ENCODE assay signal across 15 mouse cellular contexts in the genomic region with DNA sequence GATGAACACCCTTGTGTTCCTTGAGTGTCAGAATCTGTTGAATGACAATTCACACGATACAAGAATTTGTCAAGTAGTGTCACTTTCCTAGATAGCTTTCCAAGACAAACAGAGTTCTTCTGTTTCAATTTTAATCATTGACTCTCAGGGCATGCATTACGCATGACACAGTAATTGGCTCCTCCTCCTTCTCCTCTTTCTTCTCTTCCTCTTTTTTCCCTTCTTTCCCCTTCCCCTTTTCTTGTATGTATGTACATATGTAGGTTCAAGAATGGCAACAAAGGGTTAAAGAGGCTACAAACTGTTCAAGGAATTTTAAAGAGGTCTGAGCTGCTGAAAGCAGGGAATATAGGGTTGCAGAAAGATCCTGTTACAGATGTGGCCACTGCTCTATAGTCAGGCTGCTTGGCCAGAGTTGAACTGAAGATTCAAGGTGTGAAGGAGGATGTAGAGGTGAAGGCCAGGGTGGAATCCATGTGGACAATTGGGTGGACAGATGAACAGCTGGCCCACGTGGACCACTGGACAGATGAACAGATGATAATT. TPM values are rescaled to one million over a fixed set of nuclear protein-coding genes. Genes with fewer than 3 reads are reported as not detected.
"Had no signal": no experiment of that assay in that cellular context is flagged by ENCODE, and none has a peak within 500 bp of the region (broad histone marks: within the 10 kb centered on the region; RNA-seq: fewer than 3 reads in every experiment).

No protein-coding gene starts in this region.

- H3K4me2 ChIP-seq: neural tube, embryonic 13.5 days; stomach, embryonic 15.5 days had no signal

- H3K9ac ChIP-seq: liver, embryonic 14.5 days; neural tube, embryonic 13.5 days; stomach, embryonic 15.5 days had no signal

- H3K4me3 ChIP-seq: megakaryocyte, embryonic 14.5 days; neural tube, embryonic 13.5 days; stomach, embryonic 15.5 days had no signal

- ATAC-seq: lung, postnatal 0 days had no signal

- H3K4me1 ChIP-seq: megakaryocyte, embryonic 14.5 days; stomach, embryonic 15.5 days had no signal

- H3K27me3 ChIP-seq: neural tube, embryonic 13.5 days; stomach, embryonic 15.5 days had no signal

- H3K36me3 ChIP-seq: neural tube, embryonic 13.5 days; stomach, embryonic 15.5 days had no signal

- H3K27ac ChIP-seq: liver, embryonic 14.5 days; neural tube, embryonic 13.5 days; stomach, embryonic 15.5 days had no signal

- DNase-seq: kidney, adult 18-20 months; kidney, postnatal 25 days; layer of hippocampus, adult 9-11 months; layer of hippocampus, postnatal 36 days; lung, adult 2 months; lung, postnatal 36 days; midbrain, embryonic 14.5 days; right cerebral cortex, postnatal 14 days; thymus, postnatal 36 days had no signal

RNA-seq across cellular contexts. Expression of gene Ccn6, which starts 43.8 kb away (rescaled TPM):
- polyA plus RNA-seq: lung, postnatal 0 days; testis, adult 2 months had no signal
